Mouse (Mus musculus): ENCODE results near the gene Cyb561d2. TPM values are rescaled to one million over a fixed set of nuclear protein-coding genes. Genes with fewer than 3 reads are reported as not detected.

Gene Cyb561d2
- total and polyA plus RNA-seq, 3 experiments: 23.8 to 37.8 (median 35.7) TPM

DNA sequence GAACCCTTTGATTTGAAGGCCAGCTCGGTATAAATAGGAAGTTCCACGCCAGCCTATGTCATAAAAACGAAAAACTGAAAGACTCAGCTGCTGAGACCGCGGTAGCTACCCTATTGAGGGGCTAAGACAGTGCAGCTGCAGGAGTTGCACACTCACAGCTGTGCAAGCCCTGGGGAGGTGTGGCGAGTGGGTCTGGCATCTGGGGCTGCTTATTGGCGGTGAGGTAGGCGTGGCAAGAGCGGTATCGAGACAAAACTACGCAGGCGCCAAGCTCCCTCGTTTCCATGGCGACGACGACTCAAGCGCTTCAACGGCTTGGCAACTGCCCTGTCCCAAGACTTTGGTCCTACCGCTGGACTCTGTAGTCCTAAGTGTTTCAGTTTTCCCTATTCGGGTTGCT lies 5.0 kb upstream of the Cyb561d2 start, which contains the start of gene Zmynd10 (continued):
- TF ChIP-seq ELF1 (IDR thresholded peaks at IDR 0.05; ENCODE audit: low read depth, low read length): peak; percentile 26; the same call in 1 of the 2 replicates
- no peak for TF ChIP-seq CHD2 (IDR thresholded peaks at IDR 0.05; ENCODE audit: low read length)
- TF ChIP-seq ZC3H11A (IDR thresholded peaks at IDR 0.05; ENCODE audit: low read depth, low read length): no peak
- TF ChIP-seq KAT2A (IDR thresholded peaks at IDR 0.05; ENCODE audit: insufficient replicate concordance, low read length): no peak
- no peak for TF ChIP-seq MAFK (IDR thresholded peaks at IDR 0.05; ENCODE audit: insufficient replicate concordance, low read length)
- peak; percentile 36 for TF ChIP-seq MAX (IDR thresholded peaks at IDR 0.05; ENCODE audit: low read length)
- TF ChIP-seq ZNF384 (IDR thresholded peaks at IDR 0.05; ENCODE audit: low read depth, low read length): no peak
- TF ChIP-seq NELFE (IDR thresholded peaks at IDR 0.05; ENCODE audit: low read depth, low read length): no peak
- no peak for TF ChIP-seq CHD1 (IDR thresholded peaks at IDR 0.05; ENCODE audit: low read depth, low read length)
- peak; percentile 19; the same call in 1 of the 2 replicates for TF ChIP-seq HCFC1 (IDR thresholded peaks at IDR 0.05; ENCODE audit: low read depth, low read length)
- peak; percentile 81 for TF ChIP-seq NRF1 (IDR thresholded peaks at IDR 0.05; ENCODE audit: low read depth, low read length)
- no peak for TF ChIP-seq RCOR1 (conservative IDR thresholded peaks at IDR 0.05; ENCODE audit: low read depth, low read length)
- TF ChIP-seq USF2 (conservative IDR thresholded peaks at IDR 0.05; ENCODE audit: low read depth, low read length): no peak
- TF ChIP-seq PAX5 (IDR thresholded peaks at IDR 0.05; ENCODE audit: low read length): no peak
- TF ChIP-seq JUN (IDR thresholded peaks at IDR 0.05; ENCODE audit: insufficient read depth, low read depth, low read length): no peak
- no peak for TF ChIP-seq USF1 (IDR thresholded peaks at IDR 0.05; ENCODE audit: low read depth, low read length)
- TF ChIP-seq BHLHE40 (IDR thresholded peaks at IDR 0.05; ENCODE audit: low read depth, low read length): peak; percentile 35; the same call in 1 of the 2 replicates
- no peak for TF ChIP-seq ZKSCAN1 (IDR thresholded peaks at IDR 0.05; ENCODE audit: borderline replicate concordance, low read depth, low read length)
- TF ChIP-seq MYC (IDR thresholded peaks at IDR 0.05; ENCODE audit: low read depth, low read length): peak; percentile 49; the same call in 1 of the 2 replicates
- TF ChIP-seq TCF12 (IDR thresholded peaks at IDR 0.05; ENCODE audit: low read depth, low read length): peak; percentile 71
- TF ChIP-seq GABPA (IDR thresholded peaks at IDR 0.05; ENCODE audit: insufficient replicate concordance, low read depth, low read length): no peak

DNA sequence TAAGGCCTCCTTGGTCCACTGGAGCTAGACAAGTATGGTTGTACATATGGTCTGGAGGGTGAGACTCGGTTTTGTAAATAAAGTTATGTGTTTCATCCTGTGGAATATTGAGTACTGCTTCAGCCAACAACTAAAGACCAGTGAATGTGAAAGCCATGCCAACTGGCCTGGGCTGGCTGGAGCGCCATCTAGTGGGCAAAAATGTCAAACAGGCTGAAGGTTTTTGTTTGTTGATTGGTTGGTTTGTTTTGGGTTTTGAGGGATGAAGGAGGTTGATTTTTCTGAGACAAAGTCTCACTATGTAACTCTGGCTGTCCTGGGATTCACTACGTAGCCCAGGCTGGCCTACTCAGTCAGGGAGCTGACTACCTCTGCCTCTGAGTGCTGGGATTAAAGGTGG lies 3.6 kb upstream of the Cyb561d2 start:
- no peaks in the 10 kb centered on the region for H3K79me2 ChIP-seq (replicated peaks; ENCODE audit: control insufficient read depth, extremely low read depth, insufficient read depth, poor library complexity, severe bottlenecking)
- H3K4me1 ChIP-seq (ENCODE audit: control insufficient read depth in 1 of 2, insufficient read depth in 2 of 2): peaks cover 5 to 46% of the 10 kb centered on the region in 2 experiments; a peak in 2 of 4 replicates
- no peak overlapping the region for H3K4me3 ChIP-seq (replicated peaks in 1 of 3; ENCODE audit: low read depth in 2 of 3, low read length in 2 of 3, poor library complexity in 1 of 3)
- no peaks in the 10 kb centered on the region for H3K27me3 ChIP-seq (replicated peaks)
- H3K36me3 ChIP-seq (replicated peaks in 1 of 2; ENCODE audit: control insufficient read depth in 1 of 2, insufficient read depth in 1 of 2, low read length in 1 of 2): peaks cover 18 to 26% of the 10 kb centered on the region in 2 experiments
- in situ Hi-C loops (cut with MboI; ENCODE audit: low pct_ligation_motif_present, low pct_unique_long_range_greater_than_20kb, low sequenced_read_pairs) (no loop called here), dilution Hi-C loops (cut with MboI; ENCODE audit: extremely low pct_ligation_motif_present, extremely low pct_unique_long_range_greater_than_20kb, low sequenced_read_pairs) (no loop called here)
- no peaks in the 10 kb centered on the region for H3K9me3 ChIP-seq (replicated peaks; ENCODE audit: low read length)
- DNase-seq (ENCODE audit: extremely low read depth): peak; percentile 68
- no peak overlapping the region for H3K9ac ChIP-seq (ENCODE audit: insufficient read depth, low read depth)
- H3K27ac ChIP-seq (ENCODE audit: insufficient read depth, low read depth): no peak overlapping the region
- no peak overlapping the region for H3K4me2 ChIP-seq (ENCODE audit: insufficient read depth, low read depth, poor library complexity, severe bottlenecking)
- no peak for TF ChIP-seq NELFE (IDR thresholded peaks at IDR 0.05; ENCODE audit: low read depth, low read length)
- TF ChIP-seq IRF4 (IDR thresholded peaks at IDR 0.05; ENCODE audit: low read depth, low read length): 0 out of 2 replicates have a peak, but pooled peaks have one; percentile 22
- peak; percentile 38 for TF ChIP-seq HCFC1 (IDR thresholded peaks at IDR 0.05; ENCODE audit: low read depth, low read length)
- TF ChIP-seq MAFK (IDR thresholded peaks at IDR 0.05; ENCODE audit: insufficient replicate concordance, low read length): no peak
- TF ChIP-seq KAT2A (IDR thresholded peaks at IDR 0.05; ENCODE audit: insufficient replicate concordance, low read length): no peak
- TF ChIP-seq CHD2 (IDR thresholded peaks at IDR 0.05; ENCODE audit: low read length): no peak
- no peak for TF ChIP-seq MAZ (IDR thresholded peaks at IDR 0.05; ENCODE audit: low read depth, low read length)
- no peak for TF ChIP-seq POLR2AphosphoS2 (IDR thresholded peaks at IDR 0.05; ENCODE audit: low read depth, low read length)
- TF ChIP-seq ELF1 (IDR thresholded peaks at IDR 0.05; ENCODE audit: low read depth, low read length): no peak
- TF ChIP-seq PAX5 (IDR thresholded peaks at IDR 0.05; ENCODE audit: low read length): no peak
- no peak for TF ChIP-seq ZKSCAN1 (IDR thresholded peaks at IDR 0.05; ENCODE audit: borderline replicate concordance, low read depth, low read length)
- peak; percentile 48; the same call in 1 of the 2 replicates for TF ChIP-seq SIN3A (IDR thresholded peaks at IDR 0.05; ENCODE audit: low read length)
- no peak for TF ChIP-seq UBTF (IDR thresholded peaks at IDR 0.05; ENCODE audit: low read depth, low read length)
- no peak for TF ChIP-seq RCOR1 (conservative IDR thresholded peaks at IDR 0.05; ENCODE audit: low read depth, low read length)
- TF ChIP-seq MYC (IDR thresholded peaks at IDR 0.05; ENCODE audit: low read depth, low read length): 0 out of 2 replicates have a peak, but pooled peaks have one; percentile 56
- no peak for TF ChIP-seq ZMIZ1 (IDR thresholded peaks at IDR 0.05; ENCODE audit: low read depth, low read length)
- no peak for TF ChIP-seq NRF1 (IDR thresholded peaks at IDR 0.05; ENCODE audit: low read depth, low read length)
- TF ChIP-seq JUN (IDR thresholded peaks at IDR 0.05; ENCODE audit: insufficient read depth, low read depth, low read length): no peak
- TF ChIP-seq MAX (IDR thresholded peaks at IDR 0.05; ENCODE audit: low read length): peak; percentile 39; the same call in 1 of the 2 replicates
- TF ChIP-seq POLR2A (IDR thresholded peaks at IDR 0.05; ENCODE audit: low read depth, low read length): no peak
- peak; percentile 49 for TF ChIP-seq RAD21 (IDR thresholded peaks at IDR 0.05; ENCODE audit: low read depth, low read length)
- no peak for TF ChIP-seq JUND (conservative IDR thresholded peaks at IDR 0.05; ENCODE audit: low read depth, low read length)
- TF ChIP-seq ZNF384 (IDR thresholded peaks at IDR 0.05; ENCODE audit: low read depth, low read length): no peak
- TF ChIP-seq USF1 (IDR thresholded peaks at IDR 0.05; ENCODE audit: low read depth, low read length): no peak
- peak; percentile 14; the same call in 1 of the 2 replicates for TF ChIP-seq MEF2A (IDR thresholded peaks at IDR 0.05; ENCODE audit: borderline replicate concordance, low read depth, low read length)
- TF ChIP-seq MXI1 (IDR thresholded peaks at IDR 0.05; ENCODE audit: low read depth, low read length): no peak
- no peak for TF ChIP-seq ETS1 (conservative IDR thresholded peaks at IDR 0.05; ENCODE audit: low read depth, low read length)
- no peak for TF ChIP-seq ZC3H11A (IDR thresholded peaks at IDR 0.05; ENCODE audit: low read depth, low read length)

Measured in CH12.LX (cell line).